10 mouse cellular contexts compared by ENCODE assay signal in the genomic region with DNA sequence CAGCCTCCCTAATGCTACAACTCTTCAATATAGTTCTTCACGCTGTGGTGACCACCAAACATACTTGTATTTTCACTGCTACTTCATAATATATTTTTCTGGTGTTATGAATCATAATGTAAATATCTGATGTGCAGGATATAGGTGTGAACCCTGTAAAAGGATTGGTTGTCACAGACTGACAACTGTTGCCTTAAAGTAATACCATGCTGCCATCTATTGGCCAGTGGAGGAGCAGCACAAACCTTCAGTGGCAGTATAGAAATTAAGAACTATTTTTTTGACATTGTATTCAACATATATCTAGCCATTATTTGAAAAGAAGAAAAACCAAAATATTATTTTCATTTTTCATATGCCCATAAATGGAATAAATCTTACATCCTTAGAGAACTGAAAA. TPM values are rescaled to one million over a fixed set of nuclear protein-coding genes. Genes with fewer than 3 reads are reported as not detected.
DNase-seq lines count a peak whose midpoint lies in the region; ATAC-seq and TF ChIP-seq lines count a peak whose summit lies in the region.
"Had no signal": no experiment of that assay in that cellular context is flagged by ENCODE, and none has a peak within 500 bp of the region (broad histone marks: within the 10 kb centered on the region; RNA-seq: fewer than 3 reads in every experiment).

No protein-coding gene starts in this region.

- no peak for ATAC-seq in heart, embryonic 11.5 days (replicated peaks; ENCODE audit: insufficient number of reproducible peaks, low FRiP score, low TSS enrichment)
- peak; percentile 94 for ATAC-seq in megakaryocyte progenitor cell, adult 5-6 weeks (replicated peaks; ENCODE audit: poor library complexity)

- H3K4me1 ChIP-seq in heart, embryonic 11.5 days (ENCODE audit: control insufficient read depth, insufficient read depth, low read length), result no peaks in the 10 kb centered on the region
- H3K4me1 ChIP-seq in embryonic facial prominence, embryonic 10.5 days, result no peaks in the 10 kb centered on the region
- H3K4me1 ChIP-seq: embryonic facial prominence, embryonic 12.5 days; limb, embryonic 15.5 days had no signal

- WGBS in heart, embryonic 11.5 days (ENCODE audit: insufficient replicate concordance), result 87% methylated on average over 1 of the region's 1 CpGs
- 89% methylated on average over 1 of the region's 1 CpGs for WGBS in embryonic facial prominence, embryonic 10.5 days

- H3K27ac ChIP-seq in heart, embryonic 11.5 days (ENCODE audit: low read depth, low read length), result no peak overlapping the region
- no peak overlapping the region for H3K27ac ChIP-seq in embryonic facial prominence, embryonic 10.5 days (replicated peaks)
- H3K27ac ChIP-seq: embryonic facial prominence, embryonic 12.5 days; limb, embryonic 15.5 days had no signal

- H3K79me3 ChIP-seq in C2C12 (ENCODE audit: low read depth), result no peaks in the 10 kb centered on the region

- peak; percentile 65 for DNase-seq in heart, adult 8-10 months (ENCODE audit: low spot score)
- peak; percentile 56 for DNase-seq in adrenal gland, postnatal 10 days
- peak; percentile 22 for DNase-seq in embryonic facial prominence, embryonic 10.5 days (ENCODE audit: low spot score)
- DNase-seq in kidney, postnatal 4 days, result peak; percentile 64 to 66
- DNase-seq in thymus, postnatal 0 days (ENCODE audit: low spot score), result peak; percentile 63

- H3K27me3 ChIP-seq in heart, embryonic 11.5 days (ENCODE audit: control insufficient read depth, insufficient read depth, low read length), result no peaks in the 10 kb centered on the region
- no peaks in the 10 kb centered on the region for H3K27me3 ChIP-seq in C2C12 (ENCODE audit: control insufficient read depth, insufficient read depth, insufficient read length)
- no peaks in the 10 kb centered on the region for H3K27me3 ChIP-seq in embryonic facial prominence, embryonic 10.5 days (replicated peaks; ENCODE audit: low read depth, poor library complexity, severe bottlenecking)
- H3K27me3 ChIP-seq: embryonic facial prominence, embryonic 12.5 days; limb, embryonic 15.5 days had no signal

- H3K4me3 ChIP-seq in heart, embryonic 11.5 days (ENCODE audit: low read depth, low read length), result no peak overlapping the region
- no peak overlapping the region for H3K4me3 ChIP-seq in C2C12 (ENCODE audit: insufficient read depth, poor library complexity, severe bottlenecking)
- H3K4me3 ChIP-seq in embryonic facial prominence, embryonic 10.5 days, result no peak overlapping the region
- H3K4me3 ChIP-seq: embryonic facial prominence, embryonic 12.5 days; limb, embryonic 15.5 days had no signal

- peaks cover 24% of the 10 kb centered on the region for H3K36me3 ChIP-seq in heart, embryonic 11.5 days (ENCODE audit: control insufficient read depth, insufficient read depth, low read length)
- H3K36me3 ChIP-seq in C2C12 (ENCODE audit: control insufficient read depth, insufficient read depth), result peaks cover 69% of the 10 kb centered on the region
- peaks cover 82% of the 10 kb centered on the region for H3K36me3 ChIP-seq in embryonic facial prominence, embryonic 10.5 days (replicated peaks)

- H3K9me3 ChIP-seq in heart, embryonic 11.5 days (replicated peaks; ENCODE audit: control insufficient read depth, low read length), result no peaks in the 10 kb centered on the region
- no peaks in the 10 kb centered on the region for H3K9me3 ChIP-seq in embryonic facial prominence, embryonic 10.5 days
- H3K9me3 ChIP-seq: embryonic facial prominence, embryonic 12.5 days; limb, embryonic 15.5 days had no signal

- H3K4me2 ChIP-seq in heart, embryonic 11.5 days, result no peak overlapping the region
- H3K4me2 ChIP-seq: embryonic facial prominence, embryonic 12.5 days; limb, embryonic 15.5 days had no signal

- no peak overlapping the region for H3K9ac ChIP-seq in heart, embryonic 11.5 days (ENCODE audit: low read depth, low read length)
- H3K9ac ChIP-seq: embryonic facial prominence, embryonic 12.5 days; limb, embryonic 15.5 days had no signal

- peak; percentile 15 for TF ChIP-seq CTCF in C2C12 (IDR thresholded peaks at IDR 0.05; ENCODE audit: control insufficient read depth, insufficient read depth, insufficient read length)

- no peak overlapping the region for H3ac ChIP-seq in C2C12 (ENCODE audit: control insufficient read depth, insufficient read length, low read depth)

- H3K79me2 ChIP-seq in C2C12 (ENCODE audit: control insufficient read depth, insufficient read depth), result no peaks in the 10 kb centered on the region

TF ChIP-seq in C2C12, 6 proteins besides CTCF, POLR2A, EP300 and RAD21:
- no peak for TF ChIP-seq MAX (IDR thresholded peaks at IDR 0.05)
- no peak for TF ChIP-seq CEBPB (IDR thresholded peaks at IDR 0.05; ENCODE audit: low read depth)
- no peak for TF ChIP-seq FOSL1 (IDR thresholded peaks at IDR 0.05; ENCODE audit: insufficient read depth, low read length, poor library complexity, severe bottlenecking)
- TF ChIP-seq MYOD1 (IDR thresholded peaks at IDR 0.05; ENCODE audit: control insufficient read depth, insufficient read length, low read depth), result no peak
- TF ChIP-seq MYOG (IDR thresholded peaks at IDR 0.05; ENCODE audit: control insufficient read depth, extremely low read depth, insufficient read length), result no peak
- no peak for TF ChIP-seq USF1 (IDR thresholded peaks at IDR 0.05; ENCODE audit: low read depth)

RNA-seq across cellular contexts. Expression of a gene that starts 40.5 kb away (rescaled TPM):
- 10 to 100 TPM; 11.5 to 12.9 (median 12.0) TPM for total RNA-seq in heart, adult 8-10 months (2022)
- polyA plus RNA-seq in heart, embryonic 11.5 days (2014; fragmentation: Nextera tagmentation; extraction: Ambion mirVana), result 3.7 TPM in 2 replicates
- polyA plus RNA-seq in C2C12 (2012; fragmentation: generic; extraction: Trizol), result 5.7 TPM
- 10 to 100 TPM; 16.1 to 21.0 TPM for total RNA-seq in adrenal gland, postnatal 10 days (2021)
- 3.5 and 4.3 TPM in 2 replicates for polyA plus RNA-seq in embryonic facial prominence, embryonic 10.5 days (2016; fragmentation: Nextera tagmentation; extraction: Ambion mirVana)
- 24.3 and 25.0 TPM in 2 replicates for total RNA-seq in megakaryocyte progenitor cell, adult 5-6 weeks (2015)
- 21.5 and 25.4 TPM in 2 replicates for total RNA-seq in megakaryocyte progenitor cell, adult 5-6 weeks (2017)
- 4.7 and 5.3 TPM in 2 replicates for polyA plus RNA-seq in thymus, postnatal 0 days (2015; fragmentation: Nextera tagmentation; extraction: Ambion mirVana)
